Mouse (Mus musculus) left cerebral cortex, adult 18-20 months (tissue): Measurements from ENCODE around the gene Map1s. TPM values are rescaled to one million over a fixed set of nuclear protein-coding genes. Genes with fewer than 3 reads are reported as not detected.

ENCODE experiments used
- DNase-seq, 2 experiments: peaks; one replicate each; pipeline ENCODE4 v3.0.0; 2021 to 2022; ENCODE audit warnings: low spot score in 2 of 2, mixed read lengths in 1 of 2
- long read RNA-seq, 2 experiments: library from polyadenylated mRNA; stranded (forward); transcript quantifications; one replicate each; pipeline ENCODE4 v2.0.0; 2021
- total RNA-seq, 2 experiments: library from RNA; stranded (reverse); gene quantifications; 2 replicates each; pipeline ENCODE4 v1.2.3; 2021

Map1s gene
- total RNA-seq = 10 to 100 TPM; 87.1 to 98.0 TPM
- long read RNA-seq, experiment 1, transcript Map1s-201 (7 exons, 3,314 nt) = major isoform, 51 of 90 reads
- long read RNA-seq, experiment 1, partial matches to known transcripts = 22 of 90 reads
- long read RNA-seq, experiment 1, other reads (novel, unspliced or antisense) = 17 of 90 reads
- long read RNA-seq, experiment 2, transcript Map1s-201 (7 exons, 3,314 nt) = major isoform, 41 of 70 reads
- long read RNA-seq, experiment 2, partial matches to known transcripts = 19 of 70 reads
- long read RNA-seq, experiment 2, other reads (novel, unspliced or antisense) = 10 of 70 reads

GRCm38 (mm10) chr8:70905831-70906736 lies at the start of gene Map1s:
Map1s (plus strand) TSS chr8:70905932.
- DNase-seq = peak; percentile 78 to 85

GRCm38 (mm10) chr8:70856028-70856427 lies 49.7 kb upstream of the Map1s start:
- DNase-seq = no peak

- DNase-seq = peak; percentile 77 to 80
Measured at GRCm38 (mm10) chr8:70856541-70857197, 49.1 kb upstream of the Map1s start.

GRCm38 (mm10) chr8:70857516-70857915 lies 48.2 kb upstream of the Map1s start:
- DNase-seq = no peak

- DNase-seq = no peak
Measured at GRCm38 (mm10) chr8:70862824-70863641, 42.7 kb upstream of the Map1s start, which contains the start of gene Kcnn1. Kcnn1 (minus strand) TSS chr8:70863258.

- peak in 1 of 2 experiments; percentile 45 for DNase-seq
Measured at GRCm38 (mm10) chr8:70863956-70864711, 41.6 kb upstream of the Map1s start.

GRCm38 (mm10) chr8:70864712-70865221 lies 41.0 kb upstream of the Map1s start:
- no peak for DNase-seq

- peak; percentile 99 to 100 for DNase-seq
Measured at GRCm38 (mm10) chr8:70865350-70866000, 40.3 kb upstream of the Map1s start.

- DNase-seq = no peak
Measured at GRCm38 (mm10) chr8:70866001-70866520, 39.7 kb upstream of the Map1s start.

- no peak for DNase-seq
Measured at GRCm38 (mm10) chr8:70866566-70866965, 39.2 kb upstream of the Map1s start.

GRCm38 (mm10) chr8:70868559-70869198 lies 37.1 kb upstream of the Map1s start:
- no peak for DNase-seq

- no peak for DNase-seq
Measured at GRCm38 (mm10) chr8:70869199-70869571, 36.5 kb upstream of the Map1s start.

GRCm38 (mm10) chr8:70869601-70870041 lies 36.1 kb upstream of the Map1s start:
- peak; percentile 79 to 83 for DNase-seq

- no peak for DNase-seq
Measured at GRCm38 (mm10) chr8:70871195-70871807, 34.4 kb upstream of the Map1s start.

GRCm38 (mm10) chr8:70872643-70873363 lies 32.9 kb upstream of the Map1s start:
- DNase-seq = no peak

- peak; percentile 95 to 96 for DNase-seq
Measured at GRCm38 (mm10) chr8:70873364-70873985, 32.3 kb upstream of the Map1s start, which contains the start of gene Ccdc124. Ccdc124 (minus strand) TSS chr8:70873935.

- no peak for DNase-seq
Measured at GRCm38 (mm10) chr8:70874441-70874840, 31.3 kb upstream of the Map1s start.
